Mouse (Mus musculus) liver, embryonic 11.5 days (tissue): ENCODE results near the gene Rorc. TPM values are rescaled to one million over a fixed set of nuclear protein-coding genes. Genes with fewer than 3 reads are reported as not detected.
A peak's percentile ranks its signal among the peaks of the same experiment; 100 is the strongest.

ENCODE experiments used
- ATAC-seq: fragments of 200-750 bp; cut with Nextera tagmentation; replicated peaks from 2 replicates; pipeline ENCODE4 v1.8.0; 2017; ENCODE audit warnings: moderate number of reproducible peaks, mild to moderate bottlenecking, moderate TSS enrichment, moderate library complexity; ENCODE audit not compliant: low FRiP score
- DNase-seq: peaks from one replicate; pipeline ENCODE4 v3.0.0-alpha.2; 2017; ENCODE audit warnings: low spot score
- H3K27ac ChIP-seq: fragments of 300-500 bp; sonication (generic); 2 replicates; pipeline ENCODE4 v1.5.1; 2014; ENCODE audit warnings: mild to moderate bottlenecking, low read depth, low read length, control low read depth
- H3K27me3 ChIP-seq: fragments of 300-500 bp; sonication (generic); replicated peaks from 2 replicates; pipeline ENCODE4 v1.6.1; 2014; ENCODE audit warnings: low read length, mixed read lengths; ENCODE audit not compliant: control insufficient read depth, insufficient read depth
- H3K36me3 ChIP-seq: fragments of 300-500 bp; sonication (generic); 2 replicates; pipeline ENCODE4 v1.6.1; 2014; ENCODE audit warnings: mild to moderate bottlenecking, low read length, moderate library complexity, mixed read lengths; ENCODE audit not compliant: control insufficient read depth, insufficient read depth
- H3K4me1 ChIP-seq: fragments of 300-500 bp; sonication (generic); replicated peaks from 2 replicates; pipeline ENCODE4 v1.6.1; 2014; ENCODE audit warnings: low read length, mixed read lengths; ENCODE audit not compliant: control insufficient read depth, insufficient read depth
- H3K4me2 ChIP-seq: fragments of 300-500 bp; sonication (generic); 2 replicates; pipeline ENCODE4 v1.6.1; 2014; ENCODE audit warnings: mild to moderate bottlenecking, control low read depth, moderate library complexity
- H3K4me3 ChIP-seq: fragments of 300-500 bp; sonication (generic); 2 replicates; pipeline ENCODE4 v1.5.1; 2014; ENCODE audit warnings: low read depth, low read length, control low read depth
- H3K9ac ChIP-seq: fragments of 300-500 bp; sonication (generic); 2 replicates; pipeline ENCODE4 v1.6.1; 2014; ENCODE audit warnings: low read depth, low read length, control low read depth
- H3K9me3 ChIP-seq: fragments of 300-500 bp; sonication (generic); 2 replicates; pipeline ENCODE4 v1.6.1; 2016; ENCODE audit warnings: low read length, inconsistent platforms, mixed read lengths; ENCODE audit not compliant: control insufficient read depth
- WGBS: fragments of 180-500 bp; shearing (Covaris S2); extraction: QIAGEN DNeasy Blood & Tissue Kit; methylation state at CpG from one replicate; pipeline ENCODE4 v1.1.7; 2014; 5-methylcytosine and 5-hydroxymethylcytosine counted together
- polyA plus RNA-seq: library from polyadenylated mRNA; unstranded; fragments of >200 nt; fragmentation: Nextera tagmentation; extraction: Ambion mirVana; gene quantifications from 2 replicates; pipeline ENCODE4 v1.2.1, GENCODE M21; 2014

The Rorc gene
- polyA plus RNA-seq, 1 experiment from 2014 or later: 1.0 TPM

DNA sequence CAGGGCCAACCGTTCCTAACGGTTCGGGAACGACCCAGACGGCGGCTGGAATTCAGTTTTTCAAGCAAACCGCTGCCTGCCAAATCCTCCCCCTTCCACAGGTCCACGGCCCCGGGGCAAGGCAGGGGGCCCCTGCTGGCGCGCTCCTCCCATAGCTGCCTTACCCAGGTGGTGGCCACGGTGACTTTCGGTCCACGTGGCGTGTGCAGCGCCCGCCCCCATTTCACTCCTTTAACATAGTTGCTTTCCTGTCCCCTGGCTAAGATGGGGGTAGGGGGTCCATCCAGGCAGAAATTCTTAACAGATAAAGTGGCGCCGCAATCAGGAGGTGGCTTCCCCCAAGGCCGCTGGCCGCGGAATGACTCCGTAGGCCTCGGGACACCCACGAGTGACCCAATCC lies 39.9 kb downstream of the Rorc start:
- Histone ChIP-seq H3K4me1 (peaks cover 3% of the 10 kb centered on the region), H3K9ac (peak overlapping the region; percentile 58), H3K4me3 (peak overlapping the region; percentile 53), H3K27me3 (no peaks in the 10 kb centered on the region; the same call in 1 of the 2 replicates), H3K36me3 (no peaks in the 10 kb centered on the region), H3K27ac (no peak overlapping the region), H3K9me3 (no peaks in the 10 kb centered on the region), H3K4me2 (peak overlapping the region; percentile 84)
- DNase-seq (no peak), ATAC-seq (peak; percentile 44)
- WGBS: 14% methylated on average over 25 of the region's 25 CpGs

GRCm38 (mm10) chr3:94413031-94413679 lies 40.6 kb downstream of the Rorc start, which contains the start of gene Tdrkh:
Gene Tdrkh (plus strand): TSS chr3:94413273.
- H3K4me2 ChIP-seq: peak within 1 kb of the TSS; percentile 84
- no peak within 1 kb of the TSS for H3K27ac ChIP-seq
- no peaks in the 10 kb centered on the region; the same call in 1 of the 2 replicates for H3K27me3 ChIP-seq
- H3K4me1 ChIP-seq: peaks cover 3% of the 10 kb centered on the region
- no peaks in the 10 kb centered on the region for H3K9me3 ChIP-seq
- peak within 1 kb of the TSS; percentile 53 for H3K4me3 ChIP-seq
- 13% methylated on average over 52 of the region's 52 CpGs for WGBS
- no peaks in the 10 kb centered on the region for H3K36me3 ChIP-seq
- DNase-seq: peak; percentile 88
- ATAC-seq: peak; percentile 98
- H3K9ac ChIP-seq: peak within 1 kb of the TSS; percentile 58

DNA sequence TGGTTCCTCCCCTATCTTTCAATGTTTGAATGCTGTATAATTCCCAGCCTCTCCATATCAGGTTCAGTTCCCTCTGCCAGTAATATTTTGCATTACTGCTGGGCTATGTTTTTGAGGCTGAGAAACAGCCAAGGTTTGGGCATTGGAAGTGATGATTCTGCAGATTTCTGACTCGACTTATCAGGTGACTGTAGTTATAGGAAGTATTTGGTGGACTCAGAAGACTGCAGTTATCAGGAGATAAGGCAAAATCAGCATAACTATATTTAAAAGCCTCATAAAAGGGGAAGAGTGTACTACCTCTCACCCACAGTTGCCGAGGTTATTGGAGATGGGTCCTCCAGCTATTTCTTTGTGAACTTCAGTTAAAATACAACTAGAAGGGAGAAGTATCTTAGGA lies 58.4 kb downstream of the Rorc start:
- no peak overlapping the region for H3K27ac ChIP-seq
- H3K4me3 ChIP-seq: no peak overlapping the region
- H3K36me3 ChIP-seq: no peaks in the 10 kb centered on the region
- no peak overlapping the region for H3K9ac ChIP-seq
- no peaks in the 10 kb centered on the region; the same call in 1 of the 2 replicates for H3K27me3 ChIP-seq
- 40% methylated on average over 2 of the region's 2 CpGs for WGBS
- DNase-seq (no peak), ATAC-seq (no peak)
- H3K4me2 ChIP-seq: no peak overlapping the region
- no peaks in the 10 kb centered on the region for H3K9me3 ChIP-seq
- H3K4me1 ChIP-seq: no peaks in the 10 kb centered on the region

GRCm38 (mm10) chr3:94434305-94434704 lies 61.7 kb downstream of the Rorc start:
- Histone ChIP-seq H3K4me2 (no peak overlapping the region; the same call in 1 of the 2 replicates), H3K27ac (no peak overlapping the region), H3K4me1 (no peaks in the 10 kb centered on the region), H3K4me3 (no peak overlapping the region), H3K9me3 (no peaks in the 10 kb centered on the region), H3K9ac (no peak overlapping the region), H3K36me3 (no peaks in the 10 kb centered on the region), H3K27me3 (no peaks in the 10 kb centered on the region; the same call in 1 of the 2 replicates)
- no peak for DNase-seq
- WGBS: 84% methylated on average over 2 of the region's 2 CpGs
- 0 out of 2 replicates have a peak, but pooled peaks have one; percentile 36 for ATAC-seq

- H3K4me3 ChIP-seq: no peak overlapping the region
- DNase-seq: no peak
- 76% methylated on average over 9 of the region's 9 CpGs for WGBS
- no peaks in the 10 kb centered on the region for H3K36me3 ChIP-seq
- no peaks in the 10 kb centered on the region for H3K27me3 ChIP-seq
- no peaks in the 10 kb centered on the region for H3K4me1 ChIP-seq
- no peak overlapping the region for H3K27ac ChIP-seq
- no peak overlapping the region for H3K4me2 ChIP-seq
- ATAC-seq: no peak
- no peaks in the 10 kb centered on the region for H3K9me3 ChIP-seq
- no peak overlapping the region for H3K9ac ChIP-seq
Observed at GRCm38 (mm10) chr3:94436420-94436819, 63.8 kb downstream of the Rorc start.

- no peaks in the 10 kb centered on the region for H3K9me3 ChIP-seq
- no peak overlapping the region for H3K4me2 ChIP-seq
- H3K4me1 ChIP-seq: peaks cover 3% of the 10 kb centered on the region
- H3K4me3 ChIP-seq: no peak overlapping the region
- H3K36me3 ChIP-seq: peaks cover 9% of the 10 kb centered on the region
- H3K9ac ChIP-seq: no peak overlapping the region
- WGBS: 39% methylated on average over 3 of the region's 3 CpGs
- ATAC-seq (no peak), DNase-seq (no peak)
- H3K27me3 ChIP-seq: no peaks in the 10 kb centered on the region
- no peak overlapping the region for H3K27ac ChIP-seq
Observed at GRCm38 (mm10) chr3:94441182-94441581, 68.6 kb downstream of the Rorc start.

DNA sequence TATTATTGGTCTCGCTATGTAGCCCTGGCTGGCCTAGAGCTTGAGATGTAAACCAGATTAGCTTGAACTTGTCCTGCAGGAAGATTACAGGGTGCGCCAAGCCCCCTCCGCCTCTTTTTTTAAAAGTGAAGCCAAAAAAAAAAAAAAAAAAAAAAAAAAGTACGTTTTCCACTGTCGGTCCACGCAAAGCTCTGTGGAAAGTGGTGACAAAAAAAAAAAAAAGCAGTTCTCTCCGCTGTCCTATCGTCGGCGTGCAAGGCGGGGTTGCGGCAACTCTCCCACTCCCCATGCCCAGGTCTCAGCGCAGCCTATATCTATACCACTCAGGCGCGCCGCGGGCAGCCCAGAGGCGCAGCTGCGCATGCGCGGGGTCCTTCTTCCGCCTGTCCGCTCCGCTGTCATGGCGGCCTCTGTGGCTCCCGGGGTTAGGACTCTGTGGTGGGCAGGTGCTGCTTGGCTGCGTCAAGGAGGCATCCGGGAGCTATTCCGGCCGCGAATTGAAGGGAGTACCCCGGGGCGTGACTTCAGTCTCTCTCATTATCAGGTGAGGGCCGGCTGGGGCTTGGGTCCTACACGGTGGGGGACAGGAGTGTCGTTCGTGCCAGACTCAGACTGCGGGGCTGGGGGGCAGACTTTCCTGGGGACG lies 70.5 kb downstream of the Rorc start, which contains the start of gene Mrpl9:
Gene Mrpl9 (plus strand): TSS at position 368 of the 646 bp plus-strand sequence.
- no peaks in the 10 kb centered on the region for H3K9me3 ChIP-seq
- H3K27ac ChIP-seq: peak within 1 kb of the TSS; percentile 71
- H3K36me3 ChIP-seq: peaks cover 21% of the 10 kb centered on the region
- no peaks in the 10 kb centered on the region for H3K27me3 ChIP-seq
- peak within 1 kb of the TSS; percentile 85 for H3K4me2 ChIP-seq
- H3K4me3 ChIP-seq: peak within 1 kb of the TSS; percentile 96
- DNase-seq (peak; percentile 97), ATAC-seq (peak; percentile 97)
- peak within 1 kb of the TSS; percentile 96 for H3K9ac ChIP-seq
- WGBS: under 1% methylated on average over 39 of the region's 39 CpGs
- peaks cover 3% of the 10 kb centered on the region for H3K4me1 ChIP-seq

DNA sequence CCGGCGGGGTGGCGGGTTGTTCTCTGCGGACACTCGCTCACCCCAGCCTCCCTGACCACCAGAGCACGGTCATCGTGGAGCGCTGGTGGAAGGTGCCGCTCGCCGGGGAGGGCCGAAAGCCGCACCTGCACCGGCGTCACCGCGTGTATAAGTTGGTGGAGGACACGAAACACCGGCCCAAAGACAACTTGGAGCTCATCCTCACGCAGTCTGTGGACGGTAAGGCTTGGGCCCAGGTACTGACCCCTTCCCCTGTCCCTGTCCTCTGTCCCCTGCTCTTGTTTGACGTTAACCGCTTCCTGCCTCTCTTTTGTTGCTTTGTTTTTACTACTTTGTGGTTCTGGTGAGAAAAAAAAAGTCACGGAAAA lies 71.0 kb downstream of the Rorc start, which contains the start of gene Oaz3:
Gene Oaz3 (minus strand): TSS at position 319 of the 368 bp plus-strand sequence.
- peak within 1 kb of the TSS; percentile 85 for H3K4me2 ChIP-seq
- peak within 1 kb of the TSS; percentile 96 for H3K4me3 ChIP-seq
- ATAC-seq (peak; percentile 51), DNase-seq (no peak)
- no peaks in the 10 kb centered on the region for H3K9me3 ChIP-seq
- peaks cover 24% of the 10 kb centered on the region for H3K36me3 ChIP-seq
- peak within 1 kb of the TSS; percentile 71 for H3K27ac ChIP-seq
- H3K27me3 ChIP-seq: no peaks in the 10 kb centered on the region
- peaks cover 3% of the 10 kb centered on the region for H3K4me1 ChIP-seq
- under 1% methylated on average over 24 of the region's 24 CpGs for WGBS
- H3K9ac ChIP-seq: peak within 1 kb of the TSS; percentile 96
